Mouse (Mus musculus): Measurements from ENCODE around the gene Foxa3. TPM values are rescaled to one million over a fixed set of nuclear protein-coding genes. Genes with fewer than 3 reads are reported as not detected.
A peak's percentile ranks its signal among the peaks of the same experiment; 100 is the strongest.

The Foxa3 gene
- polyA plus RNA-seq, 2 experiments, result 12.2 to 26.5 TPM

DNA sequence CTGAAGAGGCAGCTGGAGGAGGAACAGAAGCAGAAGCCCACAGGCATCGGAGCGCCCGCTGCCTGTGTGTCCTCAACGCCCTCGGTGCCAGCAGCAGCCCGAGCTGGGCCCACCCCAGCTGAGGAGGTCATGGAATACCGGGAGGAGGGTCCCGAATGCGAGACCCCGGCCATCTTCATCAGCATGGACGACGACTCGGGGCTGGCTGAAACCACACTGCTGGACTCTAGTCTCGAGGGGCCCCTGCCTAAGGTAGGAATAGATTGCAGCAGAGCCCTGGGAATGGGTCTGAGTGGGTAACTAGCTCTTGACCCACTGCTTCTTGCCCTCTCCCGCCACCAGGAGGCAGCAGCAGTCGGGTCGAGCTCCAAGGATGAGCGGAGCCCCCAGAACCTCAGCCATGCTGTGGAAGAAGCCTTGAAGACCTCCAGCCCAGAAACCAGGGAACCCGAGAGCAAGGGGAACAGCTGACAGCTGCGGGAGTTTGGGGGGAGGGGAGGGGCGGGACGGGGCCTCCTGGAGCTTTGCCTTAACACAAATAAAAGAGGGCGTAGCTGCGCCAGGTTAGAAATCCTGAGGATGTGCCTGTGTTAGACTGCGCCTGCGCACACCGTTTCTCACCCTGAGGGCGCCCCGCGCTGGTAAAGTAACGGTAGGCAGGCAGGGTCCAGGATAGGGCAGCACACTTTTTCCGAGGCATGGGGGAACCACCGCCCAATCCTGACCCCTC lies 30.9 kb upstream of the Foxa3 start, which contains the start of gene Rsph6a:
Gene Rsph6a, plus strand, starts transcription at position 644 of the 730 bp plus-strand sequence.
- ATAC-seq (ENCODE audit: insufficient read depth), result no peak
- TF ChIP-seq EP300 (IDR thresholded peaks at IDR 0.05; ENCODE audit: low read depth), result no peak
- TF ChIP-seq CTCF (IDR thresholded peaks at IDR 0.05; ENCODE audit: low read depth), result peak; percentile 69
- Histone ChIP-seq H3K27me3 (ENCODE audit: control insufficient read depth, insufficient read depth, low read length) (no peaks in the 10 kb centered on the region), H3K27ac (no peak within 1 kb of the TSS), H3K9me3 (ENCODE audit: control insufficient read depth, low read length) (no peaks in the 10 kb centered on the region), H3K4me1 (replicated peaks; ENCODE audit: control insufficient read depth in 2 of 2, insufficient read depth in 2 of 2, low read length in 1 of 2) (no peaks in the 10 kb centered on the region), H3K36me3 (replicated peaks; ENCODE audit: control insufficient read depth, insufficient read depth, low read depth) (peaks cover 11% of the 10 kb centered on the region; the same call in 1 of the 2 replicates), H3K4me3 (ENCODE audit: insufficient read depth in 1 of 2, low read depth in 2 of 2, low read length in 2 of 2) (no peak within 1 kb of the TSS), H3K4me2 (ENCODE audit: low read depth) (no peak within 1 kb of the TSS), H3K9ac (replicated peaks) (no peak within 1 kb of the TSS)
- DNase-seq (ENCODE audit: low read depth in 3 of 3, low spot score in 3 of 3), result no peak
- 54% methylated on average over 33 of the region's 33 CpGs for whole genome bisulfite sequencing (ENCODE audit: insufficient replicate concordance)

DNA sequence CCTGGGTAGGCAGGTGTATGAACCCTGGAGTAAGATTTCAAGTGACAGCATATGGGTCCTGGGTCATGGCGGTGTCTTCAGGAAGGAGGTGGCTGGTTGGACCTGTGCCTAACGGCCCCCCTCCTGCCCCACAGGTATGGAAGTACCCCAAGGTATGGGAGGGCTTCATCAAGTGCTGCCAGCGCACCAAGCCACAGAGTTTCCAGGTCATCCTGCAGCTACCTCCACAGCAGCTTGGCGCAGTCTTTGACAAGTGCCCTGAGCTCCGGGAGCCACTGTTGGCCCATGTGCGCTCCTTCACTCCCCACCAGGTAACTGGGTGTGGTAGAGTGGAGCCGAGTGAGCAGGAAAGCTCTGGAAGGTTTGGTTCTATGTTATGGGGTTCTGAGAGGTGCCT lies 29.8 kb upstream of the Foxa3 start:
- no peak overlapping the region for H3K4me2 ChIP-seq (ENCODE audit: low read depth)
- H3K36me3 ChIP-seq (replicated peaks; ENCODE audit: control insufficient read depth, insufficient read depth, low read depth), result peaks cover 12% of the 10 kb centered on the region; the same call in 1 of the 2 replicates
- no peak for TF ChIP-seq CTCF (IDR thresholded peaks at IDR 0.05; ENCODE audit: low read depth)
- TF ChIP-seq EP300 (IDR thresholded peaks at IDR 0.05; ENCODE audit: low read depth), result no peak
- 80% methylated on average over 7 of the region's 7 CpGs for WGBS (ENCODE audit: insufficient replicate concordance)
- H3K27me3 ChIP-seq (ENCODE audit: control insufficient read depth, insufficient read depth, low read length), result no peaks in the 10 kb centered on the region
- no peak for DNase-seq (ENCODE audit: low read depth in 3 of 3, low spot score in 3 of 3)
- H3K9me3 ChIP-seq (ENCODE audit: control insufficient read depth, low read length), result no peaks in the 10 kb centered on the region
- no peak for ATAC-seq (ENCODE audit: insufficient read depth)
- no peak overlapping the region for H3K9ac ChIP-seq (replicated peaks)
- no peak overlapping the region for H3K27ac ChIP-seq
- H3K4me3 ChIP-seq (ENCODE audit: insufficient read depth in 1 of 2, low read depth in 2 of 2, low read length in 2 of 2), result no peak overlapping the region
- no peaks in the 10 kb centered on the region for H3K4me1 ChIP-seq (replicated peaks; ENCODE audit: control insufficient read depth in 2 of 2, insufficient read depth in 2 of 2, low read length in 1 of 2)

DNA sequence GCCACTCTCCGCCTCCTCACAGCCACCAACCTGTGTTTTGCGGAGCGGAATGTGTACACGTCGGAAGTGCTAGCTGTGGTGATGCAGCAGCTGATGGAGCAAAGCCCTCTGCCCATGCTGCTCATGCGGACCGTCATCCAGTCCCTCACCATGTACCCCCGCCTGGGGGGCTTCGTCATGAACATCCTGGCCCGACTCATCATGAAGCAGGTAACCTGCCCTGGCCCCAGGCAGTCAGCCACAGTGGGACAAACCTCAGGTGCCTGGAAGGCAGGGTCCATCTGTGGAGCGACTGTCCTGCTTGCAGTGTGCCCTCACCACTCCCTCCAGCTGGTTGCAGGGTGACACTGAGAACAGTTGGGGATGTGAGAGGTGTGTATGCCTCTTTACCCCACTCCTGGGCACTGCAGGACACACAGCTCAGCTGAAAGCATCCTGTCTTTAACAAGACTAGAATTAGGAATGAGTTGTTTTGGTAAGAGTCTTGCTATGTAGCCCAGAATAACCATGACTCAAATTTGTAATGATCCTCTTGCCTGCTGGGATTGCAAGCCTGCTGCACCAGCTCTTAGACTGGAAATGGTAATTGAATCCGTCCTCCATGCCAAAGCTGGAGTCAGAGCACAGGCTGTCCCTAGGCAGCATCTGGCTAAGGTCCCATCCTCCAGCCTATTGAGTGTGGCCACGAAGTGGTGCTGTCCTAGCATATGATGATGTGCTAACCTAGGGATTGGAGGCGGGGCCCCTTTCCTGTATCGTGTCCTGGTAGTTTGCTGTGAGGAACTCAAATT lies 29.2 kb upstream of the Foxa3 start:
- H3K4me2 ChIP-seq (ENCODE audit: low read depth), result no peak overlapping the region
- whole genome bisulfite sequencing (ENCODE audit: insufficient replicate concordance), result 81% methylated on average over 15 of the region's 15 CpGs
- no peaks in the 10 kb centered on the region for H3K27me3 ChIP-seq (ENCODE audit: control insufficient read depth, insufficient read depth, low read length)
- no peak overlapping the region for H3K27ac ChIP-seq
- no peak overlapping the region for H3K4me3 ChIP-seq (ENCODE audit: insufficient read depth in 1 of 2, low read depth in 2 of 2, low read length in 2 of 2)
- H3K36me3 ChIP-seq (replicated peaks; ENCODE audit: control insufficient read depth, insufficient read depth, low read depth), result peaks cover 18% of the 10 kb centered on the region
- TF ChIP-seq EP300 (IDR thresholded peaks at IDR 0.05; ENCODE audit: low read depth), result no peak
- TF ChIP-seq CTCF (IDR thresholded peaks at IDR 0.05; ENCODE audit: low read depth), result no peak
- DNase-seq (ENCODE audit: low read depth in 3 of 3, low spot score in 3 of 3) (no peak), ATAC-seq (ENCODE audit: insufficient read depth) (no peak)
- no peaks in the 10 kb centered on the region for H3K9me3 ChIP-seq (ENCODE audit: control insufficient read depth, low read length)
- no peak overlapping the region for H3K9ac ChIP-seq (replicated peaks)
- no peaks in the 10 kb centered on the region for H3K4me1 ChIP-seq (replicated peaks; ENCODE audit: control insufficient read depth in 2 of 2, insufficient read depth in 2 of 2, low read length in 1 of 2)

DNA sequence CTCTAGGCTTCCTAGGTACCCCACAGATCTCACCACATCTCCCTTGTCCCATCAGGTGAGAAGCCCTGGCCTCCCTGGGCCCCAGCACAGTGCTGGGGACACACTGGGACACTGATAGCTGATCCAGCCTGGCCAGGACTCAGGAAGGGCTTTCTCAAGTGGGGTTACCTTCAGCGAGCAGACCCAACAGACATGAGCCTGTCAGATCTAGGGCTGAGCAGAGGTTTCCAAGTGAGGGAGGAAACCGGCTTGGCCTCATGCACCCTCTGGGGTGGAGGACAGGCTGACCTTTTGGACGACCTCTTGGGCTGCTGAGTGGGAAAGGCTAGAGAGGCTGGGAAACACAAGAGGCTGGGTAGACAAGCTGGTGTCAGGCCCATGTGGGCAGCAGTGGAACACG lies 27.8 kb upstream of the Foxa3 start:
- no peak overlapping the region for H3K4me2 ChIP-seq (ENCODE audit: low read depth)
- H3K27ac ChIP-seq, result no peak overlapping the region
- no peaks in the 10 kb centered on the region for H3K27me3 ChIP-seq (ENCODE audit: control insufficient read depth, insufficient read depth, low read length)
- ATAC-seq (ENCODE audit: insufficient read depth), result no peak
- no peaks in the 10 kb centered on the region for H3K4me1 ChIP-seq (replicated peaks; ENCODE audit: control insufficient read depth in 2 of 2, insufficient read depth in 2 of 2, low read length in 1 of 2)
- H3K4me3 ChIP-seq (ENCODE audit: insufficient read depth in 1 of 2, low read depth in 2 of 2, low read length in 2 of 2), result no peak overlapping the region
- no peak for DNase-seq (ENCODE audit: low read depth in 3 of 3, low spot score in 3 of 3)
- H3K9ac ChIP-seq (replicated peaks), result no peak overlapping the region
- H3K36me3 ChIP-seq (replicated peaks; ENCODE audit: control insufficient read depth, insufficient read depth, low read depth), result peaks cover 29% of the 10 kb centered on the region
- no peak for TF ChIP-seq CTCF (IDR thresholded peaks at IDR 0.05; ENCODE audit: low read depth)
- TF ChIP-seq EP300 (IDR thresholded peaks at IDR 0.05; ENCODE audit: low read depth), result no peak
- 66% methylated on average over 4 of the region's 4 CpGs for WGBS (ENCODE audit: insufficient replicate concordance)
- H3K9me3 ChIP-seq (ENCODE audit: control insufficient read depth, low read length), result no peaks in the 10 kb centered on the region

DNA sequence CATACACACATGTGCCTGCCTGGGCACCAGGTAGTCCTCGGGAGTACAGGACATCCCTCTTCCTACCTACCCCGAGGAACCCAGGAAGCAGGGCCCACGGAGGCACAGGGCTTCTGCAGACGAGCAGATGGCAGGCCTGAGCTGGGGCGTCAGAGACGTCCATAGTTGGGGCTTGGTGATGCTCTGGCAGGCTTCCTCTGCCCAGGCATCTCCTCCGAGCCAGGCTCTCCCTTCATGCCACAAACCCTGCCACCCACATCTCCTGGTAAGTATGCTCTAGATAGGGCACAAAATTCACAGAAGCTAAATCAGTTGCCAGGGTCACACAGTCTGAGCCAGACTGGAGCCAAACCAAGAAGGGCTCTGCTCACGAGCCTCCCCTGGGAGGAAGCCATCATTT lies 26.8 kb upstream of the Foxa3 start:
- no peaks in the 10 kb centered on the region for H3K27me3 ChIP-seq (ENCODE audit: control insufficient read depth, insufficient read depth, low read length)
- no peak for ATAC-seq (ENCODE audit: insufficient read depth)
- no peak for DNase-seq (ENCODE audit: low read depth in 3 of 3, low spot score in 3 of 3)
- H3K9ac ChIP-seq (replicated peaks), result no peak overlapping the region
- H3K4me1 ChIP-seq (replicated peaks; ENCODE audit: control insufficient read depth in 2 of 2, insufficient read depth in 2 of 2, low read length in 1 of 2), result no peaks in the 10 kb centered on the region
- no peak for TF ChIP-seq CTCF (IDR thresholded peaks at IDR 0.05; ENCODE audit: low read depth)
- TF ChIP-seq EP300 (IDR thresholded peaks at IDR 0.05; ENCODE audit: low read depth), result no peak
- H3K4me2 ChIP-seq (ENCODE audit: low read depth), result no peak overlapping the region
- 71% methylated on average over 8 of the region's 8 CpGs for WGBS (ENCODE audit: insufficient replicate concordance)
- peaks cover 37% of the 10 kb centered on the region for H3K36me3 ChIP-seq (replicated peaks; ENCODE audit: control insufficient read depth, insufficient read depth, low read depth)
- H3K9me3 ChIP-seq (ENCODE audit: control insufficient read depth, low read length), result no peaks in the 10 kb centered on the region
- no peak overlapping the region for H3K27ac ChIP-seq
- no peak overlapping the region for H3K4me3 ChIP-seq (ENCODE audit: insufficient read depth in 1 of 2, low read depth in 2 of 2, low read length in 2 of 2)
